Mouse (Mus musculus) heart, embryonic 10.5 days (tissue): ENCODE measurements around the gene Dyrk3. TPM values are rescaled to one million over a fixed set of nuclear protein-coding genes. Genes with fewer than 3 reads are reported as not detected.
A peak's percentile ranks its signal among the peaks of the same experiment; 100 is the strongest.
"Not testable (repeated sequence)": the region's sequence is repeated elsewhere in the genome, so short reads cannot be mapped to it uniquely, and the experiment has no call there.

Source experiments
- DNase-seq: peaks from one replicate; pipeline ENCODE4 v3.0.0-alpha.2; 2017; ENCODE audit warnings: low spot score
- H3K27ac ChIP-seq: fragments of 300-500 bp; sonication (generic); 2 replicates; pipeline ENCODE4 v1.5.1; 2016; ENCODE audit warnings: mild to moderate bottlenecking
- H3K27me3 ChIP-seq: fragments of 300-500 bp; sonication (generic); 2 replicates; pipeline ENCODE4 v1.6.1; 2016; ENCODE audit warnings: mild to moderate bottlenecking; ENCODE audit not compliant: poor library complexity, insufficient read depth, severe bottlenecking
- H3K36me3 ChIP-seq: fragments of 300-500 bp; sonication (generic); 2 replicates; pipeline ENCODE4 v1.6.1; 2016; ENCODE audit warnings: mild to moderate bottlenecking, moderate library complexity
- H3K4me1 ChIP-seq: fragments of 300-500 bp; sonication (generic); 2 replicates; pipeline ENCODE4 v1.6.1; 2016; ENCODE audit warnings: mild to moderate bottlenecking
- H3K4me3 ChIP-seq: fragments of 300-500 bp; sonication (generic); 2 replicates; pipeline ENCODE4 v1.5.1; 2016; ENCODE audit warnings: mild to moderate bottlenecking, moderate library complexity
- H3K9me3 ChIP-seq: fragments of 300-500 bp; sonication (generic); 2 replicates; pipeline ENCODE4 v1.6.1; 2016; ENCODE audit warnings: mild to moderate bottlenecking, moderate library complexity
- WGBS: fragments of 180-500 bp; shearing (Covaris S2); methylation state at CpG from one replicate; pipeline ENCODE4 v1.1.7; 2016; 5-methylcytosine and 5-hydroxymethylcytosine counted together
- polyA plus RNA-seq: library from polyadenylated mRNA; unstranded; fragments of >200 nt; fragmentation: Nextera tagmentation; extraction: Ambion mirVana; gene quantifications from 2 replicates; pipeline ENCODE4 v1.2.1, GENCODE M21; 2016

The Dyrk3 gene
- polyA plus RNA-seq, 1 experiment from 2014 or later: 3.1 TPM

DNA sequence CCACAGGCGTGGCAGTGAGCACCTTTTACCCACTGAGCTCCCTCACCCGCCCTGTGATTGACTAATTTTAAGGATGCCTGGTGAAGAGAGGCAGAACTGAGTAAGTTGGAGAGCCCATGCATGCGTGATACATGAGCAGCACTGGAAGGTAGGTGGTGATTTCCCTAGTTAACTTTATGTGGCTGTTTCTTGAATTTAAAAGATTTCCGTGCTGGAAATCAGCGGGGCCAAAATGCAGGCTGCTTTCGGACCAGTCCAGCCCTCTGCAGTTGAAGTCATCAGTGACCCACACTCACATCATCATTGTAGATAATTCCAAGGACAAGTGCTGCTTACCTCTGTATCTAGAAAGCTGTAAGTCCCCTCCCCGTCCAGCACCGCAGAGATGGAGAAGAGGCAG, 37.7 kb upstream of the Dyrk3 start:
- H3K9me3 ChIP-seq: no peaks in the 10 kb centered on the region
- no peaks in the 10 kb centered on the region for H3K4me1 ChIP-seq
- peaks cover 96% of the 10 kb centered on the region for H3K36me3 ChIP-seq
- WGBS: 92% methylated on average over 8 of the region's 8 CpGs
- H3K27me3 ChIP-seq: no peaks in the 10 kb centered on the region
- H3K4me3 ChIP-seq: no peak overlapping the region
- H3K27ac ChIP-seq: no peak overlapping the region
- no peak for DNase-seq

DNA sequence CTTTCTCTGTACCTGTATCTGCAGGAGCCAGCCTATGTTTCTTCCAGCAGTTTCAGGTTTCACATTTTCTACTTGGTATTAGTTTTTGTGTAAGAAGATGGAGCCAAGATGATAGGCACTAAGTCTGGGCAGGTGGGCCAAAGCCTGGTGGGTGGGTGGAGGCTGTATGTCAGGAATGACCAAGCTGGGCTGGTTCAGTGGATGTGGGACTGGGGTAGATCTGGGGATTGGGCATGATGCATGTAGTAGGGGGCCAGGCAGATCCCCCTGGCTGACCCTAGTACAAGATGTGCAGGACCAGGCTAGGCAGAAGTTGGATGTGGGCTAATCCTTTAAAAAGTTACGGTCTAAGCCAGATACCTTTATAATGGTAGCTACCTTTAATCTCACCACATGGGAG, 37.0 kb upstream of the Dyrk3 start:
- no peaks in the 10 kb centered on the region for H3K4me1 ChIP-seq
- H3K9me3 ChIP-seq: no peaks in the 10 kb centered on the region
- 100% methylated on average over 1 of the region's 1 CpGs for WGBS
- peaks cover 96% of the 10 kb centered on the region for H3K36me3 ChIP-seq
- no peak overlapping the region for H3K4me3 ChIP-seq
- H3K27me3 ChIP-seq: no peaks in the 10 kb centered on the region
- DNase-seq: no peak
- no peak overlapping the region for H3K27ac ChIP-seq

DNA sequence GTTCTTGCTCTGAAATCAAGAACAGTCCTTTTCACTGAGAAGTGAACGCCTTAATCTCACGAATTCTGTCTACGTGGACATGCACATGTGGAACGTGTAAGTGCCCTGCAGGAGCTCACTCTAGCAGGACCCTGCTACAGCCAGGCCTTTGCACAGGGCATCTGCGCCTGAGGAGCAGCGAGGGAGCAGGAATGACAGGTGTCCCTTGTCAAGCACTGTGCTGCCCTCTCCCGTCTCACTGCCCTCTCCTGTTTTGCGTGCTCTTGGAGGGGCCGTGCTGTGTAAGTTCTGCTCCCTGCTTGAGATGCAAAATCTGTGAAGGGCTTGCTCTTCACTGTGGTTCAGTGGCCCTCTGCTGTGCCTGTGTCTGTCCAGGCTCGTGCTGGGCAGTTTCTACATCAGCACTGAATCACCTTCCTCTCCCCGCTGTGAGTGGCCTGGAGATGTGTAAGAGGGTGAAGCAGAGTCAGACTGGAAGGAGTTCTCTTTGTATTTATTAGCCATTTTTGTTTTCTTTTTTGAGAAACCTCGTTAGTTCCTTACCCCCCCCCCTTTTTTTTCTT, 36.2 kb upstream of the Dyrk3 start:
- WGBS: 71% methylated on average over 12 of the region's 12 CpGs
- Histone ChIP-seq H3K36me3 (peaks cover 96% of the 10 kb centered on the region), H3K9me3 (no peaks in the 10 kb centered on the region), H3K4me1 (no peaks in the 10 kb centered on the region), H3K27me3 (no peaks in the 10 kb centered on the region), H3K27ac (no peak overlapping the region), H3K4me3 (no peak overlapping the region)
- DNase-seq: no peak

DNA sequence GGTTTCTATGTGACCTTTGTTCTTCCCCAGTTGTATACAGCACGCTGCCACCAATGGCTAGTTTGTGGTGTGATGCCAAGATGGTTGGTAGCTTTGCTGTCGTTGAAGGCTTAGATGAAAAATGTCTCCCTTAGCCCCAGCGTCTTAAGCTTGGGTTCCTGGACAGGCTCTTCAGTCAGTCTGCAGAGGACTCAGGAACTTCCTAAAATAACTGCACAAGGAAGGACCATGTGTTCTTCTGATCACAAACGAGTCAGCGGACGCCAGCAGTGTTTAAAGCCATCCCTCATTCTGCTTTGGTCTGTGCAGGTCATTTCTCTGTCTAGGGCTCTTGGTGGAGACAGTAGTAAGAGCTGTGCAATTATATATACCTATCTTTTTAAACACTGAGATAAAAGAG, 35.7 kb upstream of the Dyrk3 start:
- 62% methylated on average over 6 of the region's 6 CpGs for WGBS
- Histone ChIP-seq H3K4me1 (no peaks in the 10 kb centered on the region), H3K27me3 (no peaks in the 10 kb centered on the region), H3K4me3 (no peak overlapping the region), H3K27ac (no peak overlapping the region), H3K36me3 (peaks cover 99% of the 10 kb centered on the region), H3K9me3 (no peaks in the 10 kb centered on the region)
- no peak for DNase-seq

DNA sequence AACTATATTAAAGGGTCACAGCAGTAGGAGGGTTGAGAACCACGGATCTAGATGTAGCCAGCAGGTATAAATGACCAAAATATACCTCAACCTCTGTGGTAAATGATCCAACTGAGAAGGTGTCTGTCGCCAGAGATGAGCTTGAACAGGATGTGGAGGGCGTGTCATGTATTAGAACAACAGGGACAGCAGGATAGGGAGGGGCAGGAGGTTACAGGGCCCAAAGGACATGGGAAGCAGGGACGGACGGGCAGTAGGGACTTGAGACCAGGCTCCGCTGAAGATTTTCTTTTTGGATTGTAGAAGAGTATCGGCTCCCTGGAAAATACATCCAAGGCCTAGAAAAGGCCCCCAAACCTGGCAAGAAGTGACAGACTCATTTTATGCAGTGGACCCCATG, 34.9 kb upstream of the Dyrk3 start:
- Histone ChIP-seq H3K36me3 (peaks cover 99% of the 10 kb centered on the region), H3K9me3 (no peaks in the 10 kb centered on the region), H3K4me3 (no peak overlapping the region), H3K27me3 (no peaks in the 10 kb centered on the region), H3K27ac (no peak overlapping the region), H3K4me1 (no peaks in the 10 kb centered on the region)
- no peak for DNase-seq
- WGBS: 83% methylated on average over 7 of the region's 7 CpGs

DNA sequence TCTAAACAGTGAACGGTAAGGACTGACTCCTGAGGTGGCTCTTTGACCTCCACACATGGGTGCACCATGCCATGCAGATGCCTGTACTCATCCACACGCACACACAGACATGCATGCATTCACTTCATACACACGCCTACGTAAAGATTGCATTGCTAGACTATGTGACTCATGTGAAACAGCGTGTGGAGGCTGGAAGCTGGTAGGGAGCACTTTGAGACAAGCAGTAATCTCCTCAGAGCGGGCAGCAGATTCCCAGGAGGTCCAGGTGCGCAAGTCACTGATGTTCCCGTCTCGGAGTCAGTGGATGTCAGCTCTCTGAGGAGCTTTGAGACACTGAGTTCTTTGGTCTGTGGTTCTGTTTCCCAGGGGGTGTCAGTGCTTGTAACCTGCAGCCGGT, 29.5 kb upstream of the Dyrk3 start:
- Histone ChIP-seq H3K4me3 (no peak overlapping the region), H3K36me3 (peaks cover 95% of the 10 kb centered on the region), H3K4me1 (peaks cover 5% of the 10 kb centered on the region; the same call in 1 of the 2 replicates), H3K27ac (no peak overlapping the region), H3K9me3 (no peaks in the 10 kb centered on the region), H3K27me3 (no peaks in the 10 kb centered on the region)
- 93% methylated on average over 10 of the region's 10 CpGs for WGBS
- no peak for DNase-seq

DNA sequence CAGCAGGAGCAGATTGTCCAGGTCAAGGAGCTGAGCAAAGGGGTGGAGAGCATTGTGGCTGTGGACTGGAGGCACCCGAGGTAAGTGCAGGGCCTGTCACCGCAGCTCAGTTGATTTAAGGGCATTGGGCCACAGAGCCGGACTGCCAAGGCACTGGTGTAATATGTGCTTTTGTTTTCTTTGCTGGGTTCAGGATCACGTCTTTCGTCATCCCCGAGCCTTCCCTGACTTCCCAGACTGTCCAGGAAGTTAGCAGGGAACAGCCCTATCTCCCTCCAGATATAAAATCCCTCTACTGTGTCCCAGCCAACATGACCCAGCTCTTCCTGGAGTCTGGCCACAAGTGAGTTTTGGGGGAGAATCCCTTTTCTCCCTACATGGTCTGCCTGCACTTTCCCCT, 26.3 kb upstream of the Dyrk3 start:
- no peak for DNase-seq
- Histone ChIP-seq H3K27me3 (no peaks in the 10 kb centered on the region), H3K36me3 (peaks cover 85% of the 10 kb centered on the region), H3K4me1 (peaks cover 5% of the 10 kb centered on the region; the same call in 1 of the 2 replicates), H3K4me3 (no peak overlapping the region), H3K27ac (no peak overlapping the region), H3K9me3 (no peaks in the 10 kb centered on the region)
- WGBS: 68% methylated on average over 6 of the region's 6 CpGs

DNA sequence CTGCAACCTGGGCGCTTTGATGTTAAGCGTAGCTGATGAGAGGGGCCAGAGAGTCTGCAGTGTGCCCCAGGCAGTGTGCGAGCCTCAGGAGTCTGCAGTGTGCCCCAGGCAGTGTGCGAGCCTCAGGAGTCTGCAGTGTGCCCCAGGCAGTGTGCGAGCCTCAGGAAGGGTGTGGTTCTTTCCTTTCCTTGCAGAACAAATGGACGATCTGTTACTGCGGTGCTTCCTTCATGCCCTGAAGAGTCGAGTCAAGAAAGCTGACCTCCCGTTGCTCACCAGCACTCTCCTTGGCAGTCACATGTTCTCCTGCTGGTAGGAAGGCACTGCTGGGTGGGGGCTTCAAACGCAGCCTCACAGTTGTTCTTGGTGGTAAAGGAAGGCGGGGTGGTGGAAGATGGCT, 23.0 kb upstream of the Dyrk3 start:
- DNase-seq: no peak
- 78% methylated on average over 11 of the region's 11 CpGs for WGBS
- peaks cover 67% of the 10 kb centered on the region for H3K36me3 ChIP-seq
- H3K9me3 ChIP-seq: no peaks in the 10 kb centered on the region
- no peak overlapping the region for H3K4me3 ChIP-seq
- no peak overlapping the region for H3K27ac ChIP-seq
- H3K4me1 ChIP-seq: peaks cover 5% of the 10 kb centered on the region; the same call in 1 of the 2 replicates
- H3K27me3 ChIP-seq: no peaks in the 10 kb centered on the region

DNA sequence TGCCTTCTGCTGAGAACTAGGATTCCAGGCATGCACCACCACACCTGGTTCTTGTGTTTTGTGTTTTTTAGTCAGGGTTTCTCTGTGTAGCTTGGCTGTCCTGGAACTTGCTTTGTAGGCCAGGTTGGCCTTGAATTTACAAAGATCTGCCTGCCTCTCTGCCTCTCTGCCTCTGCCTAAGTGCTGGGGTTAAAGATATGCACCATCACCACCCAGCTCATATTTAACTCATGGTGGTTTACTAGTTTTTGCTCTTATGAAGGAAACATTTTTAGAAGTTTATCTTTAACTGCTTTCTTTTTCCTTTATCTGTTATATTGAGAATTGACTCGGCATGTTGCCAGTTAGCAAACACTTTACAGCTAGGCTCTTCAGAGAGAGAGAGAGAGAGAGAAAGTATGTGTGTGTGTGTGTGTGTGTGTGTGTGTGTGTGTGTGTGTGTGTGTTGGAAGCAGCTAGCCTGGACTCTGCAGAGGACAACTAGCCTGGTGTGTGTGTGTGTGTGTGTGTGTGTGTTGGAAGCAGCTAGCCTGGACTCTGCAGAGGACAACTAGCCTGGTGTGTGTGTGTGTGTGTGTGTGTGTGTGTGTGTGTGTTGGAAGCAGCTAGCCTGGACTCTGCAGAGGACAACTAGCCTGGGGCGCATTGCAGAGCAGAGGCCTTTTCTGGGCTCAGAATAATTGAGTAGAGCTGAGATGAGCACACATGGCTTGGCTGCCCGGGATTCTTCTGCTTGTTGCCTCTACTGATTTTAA, 21.6 kb upstream of the Dyrk3 start:
- not testable (repeated sequence) for DNase-seq

DNA sequence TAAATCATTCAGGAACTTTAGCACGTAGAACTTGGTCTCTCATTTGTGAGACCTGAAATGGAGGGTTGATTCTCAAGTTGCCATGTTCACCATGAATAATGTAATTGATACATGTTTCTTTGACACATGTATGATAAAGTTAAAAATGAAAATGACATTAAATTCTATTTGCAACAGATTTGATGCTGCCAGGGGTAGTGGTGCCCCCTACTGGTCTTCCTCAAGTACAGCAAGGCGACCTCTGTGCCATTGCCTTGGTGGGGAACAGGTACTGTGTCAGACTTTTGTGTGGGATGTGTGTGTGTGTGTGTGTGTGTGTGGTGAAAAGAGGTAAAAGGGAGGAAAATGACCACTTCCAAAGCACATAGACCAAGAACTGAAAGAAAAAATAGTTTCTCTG, 17.3 kb upstream of the Dyrk3 start:
- no peaks in the 10 kb centered on the region for H3K27me3 ChIP-seq
- H3K9me3 ChIP-seq: no peaks in the 10 kb centered on the region
- WGBS: 62% methylated on average over 2 of the region's 2 CpGs
- no peak overlapping the region for H3K4me3 ChIP-seq
- H3K27ac ChIP-seq: no peak overlapping the region
- peaks cover 9% of the 10 kb centered on the region for H3K4me1 ChIP-seq
- no peak for DNase-seq
- peaks cover 18% of the 10 kb centered on the region for H3K36me3 ChIP-seq

More for the DNA sequence above, 21.6 kb upstream of the Dyrk3 start:
- not testable (repeated sequence) for H3K4me1 ChIP-seq, H3K9me3 ChIP-seq, H3K27ac ChIP-seq, H3K27me3 ChIP-seq, H3K4me3 ChIP-seq
- peaks cover 55% of the 10 kb centered on the region for H3K36me3 ChIP-seq
- WGBS: 91% methylated on average over 3 of the region's 3 CpGs

DNA sequence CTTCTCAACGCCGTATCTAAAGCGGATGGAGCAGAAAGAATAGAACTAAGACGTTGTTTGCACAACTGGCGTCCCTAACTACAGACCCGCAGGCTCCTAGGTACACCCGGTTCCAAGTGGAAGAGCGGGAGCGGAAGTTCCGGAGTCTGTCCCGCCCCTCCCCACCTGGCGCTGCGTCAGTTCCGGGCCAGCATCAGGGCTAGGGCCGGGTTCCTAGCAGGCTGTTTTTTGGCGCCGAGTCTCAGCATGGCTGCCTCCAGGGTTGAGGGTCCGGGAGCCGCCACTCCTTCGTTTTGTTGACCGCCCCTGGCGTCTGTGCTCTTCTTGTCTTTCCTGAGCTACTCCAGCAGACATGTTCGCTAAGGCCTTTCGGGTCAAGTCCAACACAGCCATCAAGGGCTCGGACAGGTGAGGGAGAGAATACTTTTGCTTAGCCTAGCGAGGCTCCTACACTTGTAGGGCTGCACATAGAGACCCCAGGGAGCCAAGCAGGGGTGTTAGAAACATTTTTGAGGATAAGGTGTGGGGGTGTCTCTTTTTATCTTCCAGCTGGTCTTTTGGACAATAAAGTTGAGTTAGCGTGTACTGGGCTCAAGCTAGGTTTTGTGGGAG, 15.0 kb upstream of the Dyrk3 start, which contains the start of gene Eif2d:
Gene Eif2d, plus strand, starts transcription at position 164 of the 612 bp plus-strand sequence.
- peaks cover 9% of the 10 kb centered on the region for H3K4me1 ChIP-seq
- peak within 1 kb of the TSS; percentile 84 for H3K4me3 ChIP-seq
- H3K27me3 ChIP-seq: no peaks in the 10 kb centered on the region
- DNase-seq: peak; percentile 95
- WGBS: under 1% methylated on average over 27 of the region's 27 CpGs
- H3K9me3 ChIP-seq: no peaks in the 10 kb centered on the region
- H3K36me3 ChIP-seq: peaks cover 3% of the 10 kb centered on the region
- H3K27ac ChIP-seq: peak within 1 kb of the TSS; percentile 88

DNA sequence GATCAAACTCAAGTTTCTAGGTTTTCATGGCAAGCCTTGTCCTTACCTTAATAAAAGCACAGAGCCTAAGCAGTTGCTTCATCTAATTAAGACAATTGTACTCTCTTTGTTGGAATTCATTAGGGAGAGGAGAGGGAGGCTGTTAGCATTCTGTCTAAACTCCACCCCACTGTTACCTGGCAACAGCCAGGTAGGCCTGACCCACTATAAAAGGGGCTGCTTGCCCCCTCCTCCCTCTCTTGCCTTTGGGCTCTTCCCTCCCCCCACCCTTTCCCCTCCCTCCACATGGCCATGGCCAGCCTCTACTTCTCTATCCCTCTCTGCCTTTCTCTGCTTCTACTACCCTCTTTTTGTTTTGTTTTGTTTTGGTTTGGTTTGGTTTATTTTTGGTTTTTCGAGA, 11.4 kb upstream of the Dyrk3 start:
- DNase-seq: no peak
- Histone ChIP-seq H3K4me1 (peaks cover 9% of the 10 kb centered on the region), H3K27ac (no peak overlapping the region), H3K9me3 (no peaks in the 10 kb centered on the region), H3K4me3 (no peak overlapping the region), H3K27me3 (no peaks in the 10 kb centered on the region), H3K36me3 (no peaks in the 10 kb centered on the region)
- 62% methylated on average over 1 of the region's 1 CpGs for WGBS

DNA sequence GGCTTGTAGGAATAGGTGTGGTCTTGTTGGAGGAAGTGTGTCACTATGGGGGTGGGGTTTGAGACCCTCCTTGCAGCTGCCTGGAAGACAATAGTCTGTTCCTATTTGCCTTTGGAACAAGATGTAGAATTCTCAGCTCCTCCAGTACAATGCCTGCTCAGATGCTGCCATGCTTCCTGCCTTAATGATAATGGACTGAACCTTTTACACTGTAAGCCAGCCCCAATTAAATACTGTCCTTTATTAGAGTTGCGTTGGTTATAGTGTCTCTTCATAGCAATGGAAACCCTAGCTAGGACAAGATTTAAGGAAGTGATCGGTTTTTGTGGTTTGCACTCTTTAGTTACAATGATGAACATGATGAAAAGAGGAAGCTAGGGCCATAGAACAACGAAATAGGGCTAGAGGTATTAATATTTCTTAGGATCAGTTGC, 8.1 kb upstream of the Dyrk3 start:
- no peak for DNase-seq
- H3K4me3 ChIP-seq: no peak overlapping the region
- no peaks in the 10 kb centered on the region for H3K27me3 ChIP-seq
- no peak overlapping the region for H3K27ac ChIP-seq
- 81% methylated on average over 3 of the region's 3 CpGs for whole genome bisulfite sequencing
- H3K9me3 ChIP-seq: no peaks in the 10 kb centered on the region
- no peaks in the 10 kb centered on the region for H3K36me3 ChIP-seq
- no peaks in the 10 kb centered on the region for H3K4me1 ChIP-seq
